Mouse (Mus musculus) kidney, postnatal 10 days (tissue): ENCODE data around the gene Psmd6.

Experiments
- DNase-seq: peaks from one replicate; pipeline ENCODE4 v3.0.0; 2021; ENCODE audit warnings: mixed read lengths

Psmd6 gene

GRCm38 (mm10) chr14:14120230-14121096 lies at the start of gene Psmd6:
TSS of gene Psmd6 (minus strand) at chr14:14120984.
- DNase-seq = peak; percentile 94

- no peak for DNase-seq
Observed at GRCm38 (mm10) chr14:14110710-14111109, 10.1 kb downstream of the Psmd6 start.

GRCm38 (mm10) chr14:14104930-14105318 lies 15.9 kb downstream of the Psmd6 start:
- DNase-seq = no peak

- DNase-seq = no peak
Observed at GRCm38 (mm10) chr14:14104213-14104929, 16.4 kb downstream of the Psmd6 start.

- no peak for DNase-seq
Observed at GRCm38 (mm10) chr14:14101296-14101695, 19.5 kb downstream of the Psmd6 start.

- DNase-seq = peak; percentile 39
Observed at GRCm38 (mm10) chr14:14100773-14101280, 20.0 kb downstream of the Psmd6 start.

GRCm38 (mm10) chr14:14098330-14098980 lies 22.3 kb downstream of the Psmd6 start:
- DNase-seq = peak; percentile 96

- no peak for DNase-seq
Observed at GRCm38 (mm10) chr14:14090571-14090970, 30.2 kb downstream of the Psmd6 start.

- no peak for DNase-seq
Observed at GRCm38 (mm10) chr14:14088016-14088791, 32.6 kb downstream of the Psmd6 start.

GRCm38 (mm10) chr14:14087348-14087747 lies 33.4 kb downstream of the Psmd6 start:
- DNase-seq = no peak

- no peak for DNase-seq
Observed at GRCm38 (mm10) chr14:14086711-14087263, 34.0 kb downstream of the Psmd6 start.

- DNase-seq = no peak
Observed at GRCm38 (mm10) chr14:14083811-14084210, 37.0 kb downstream of the Psmd6 start.

- no peak for DNase-seq
Observed at GRCm38 (mm10) chr14:14080604-14081194, 40.1 kb downstream of the Psmd6 start.

- DNase-seq = no peak
Observed at GRCm38 (mm10) chr14:14071456-14071855, 49.3 kb downstream of the Psmd6 start.

- DNase-seq = no peak
Observed at GRCm38 (mm10) chr14:14070541-14071315, 50.1 kb downstream of the Psmd6 start.

- no peak for DNase-seq
Observed at GRCm38 (mm10) chr14:14068553-14068952, 52.2 kb downstream of the Psmd6 start.

GRCm38 (mm10) chr14:14067648-14068472 lies 52.9 kb downstream of the Psmd6 start:
- DNase-seq = peak; percentile 53

GRCm38 (mm10) chr14:14066241-14066640 lies 54.5 kb downstream of the Psmd6 start:
- no peak for DNase-seq

- no peak for DNase-seq
Observed at GRCm38 (mm10) chr14:14065142-14065498, 55.7 kb downstream of the Psmd6 start.
